Mouse (Mus musculus) midbrain, embryonic 12.5 days (tissue): ENCODE results near the gene Ythdf1. TPM values are rescaled to one million over a fixed set of nuclear protein-coding genes. Genes with fewer than 3 reads are reported as not detected.

ENCODE experiments used
- ATAC-seq: fragments of 200-750 bp; cut with Nextera tagmentation; 2 replicates; pipeline ENCODE4 v1.8.0; 2017; ENCODE audit warnings: low read depth, moderate TSS enrichment, moderate library complexity; ENCODE audit not compliant: low FRiP score
- H3K27ac ChIP-seq: fragments of 300-500 bp; sonication (generic); replicated peaks from 2 replicates; pipeline ENCODE4 v1.5.1; 2016; ENCODE audit warnings: mild to moderate bottlenecking
- H3K27me3 ChIP-seq: fragments of 300-500 bp; sonication (generic); 2 replicates; pipeline ENCODE4 v1.6.1; 2016; ENCODE audit warnings: mild to moderate bottlenecking
- H3K36me3 ChIP-seq: fragments of 300-500 bp; sonication (generic); 2 replicates; pipeline ENCODE4 v1.6.1; 2016
- H3K4me1 ChIP-seq: fragments of 300-500 bp; sonication (generic); 2 replicates; pipeline ENCODE4 v1.6.1; 2016
- H3K4me2 ChIP-seq: fragments of 300-500 bp; sonication (generic); replicated peaks from 2 replicates; pipeline ENCODE4 v1.6.1; 2016; ENCODE audit warnings: mild to moderate bottlenecking, moderate library complexity
- H3K4me3 ChIP-seq: fragments of 300-500 bp; sonication (generic); 2 replicates; pipeline ENCODE4 v1.5.1; 2016; ENCODE audit warnings: mild to moderate bottlenecking
- H3K9ac ChIP-seq: fragments of 300-500 bp; sonication (generic); replicated peaks from 2 replicates; pipeline ENCODE4 v1.6.1; 2016; ENCODE audit warnings: mild to moderate bottlenecking, moderate library complexity
- H3K9me3 ChIP-seq: fragments of 300-500 bp; sonication (generic); 2 replicates; pipeline ENCODE4 v1.6.1; 2016; ENCODE audit warnings: mild to moderate bottlenecking
- WGBS: fragments of 180-500 bp; shearing (Covaris S2); methylation state at CpG from one replicate; pipeline ENCODE4 v1.1.7; 2016; 5-methylcytosine and 5-hydroxymethylcytosine counted together
- polyA plus RNA-seq: library from polyadenylated mRNA; unstranded; fragments of >200 nt; fragmentation: Nextera tagmentation; extraction: Ambion mirVana; gene quantifications from 2 replicates; pipeline ENCODE4 v1.2.1, GENCODE M21; 2016

Gene Ythdf1
- polyA plus RNA-seq, 1 experiment from 2014 or later: 65.2 TPM

- Histone ChIP-seq H3K9ac (peak overlapping the region; percentile 99), H3K27ac (peak overlapping the region; percentile 100), H3K36me3 (peaks cover 8% of the 10 kb centered on the region; the same call in 1 of the 2 replicates), H3K4me2 (peak overlapping the region; percentile 83), H3K4me3 (peak overlapping the region; percentile 96), H3K4me1 (peaks cover 79% of the 10 kb centered on the region), H3K9me3 (no peaks in the 10 kb centered on the region), H3K27me3 (no peaks in the 10 kb centered on the region)
- ATAC-seq: no peak
- 5% methylated on average over 9 of the region's 9 CpGs for WGBS
Observed at GRCm38 (mm10) chr2:180891835-180892323, 28.9 kb downstream of the Ythdf1 start.

- H3K9me3 ChIP-seq: no peaks in the 10 kb centered on the region
- H3K27me3 ChIP-seq: no peaks in the 10 kb centered on the region
- H3K27ac ChIP-seq: peak overlapping the region; percentile 100
- peak overlapping the region; percentile 99 for H3K9ac ChIP-seq
- peaks cover 8% of the 10 kb centered on the region; the same call in 1 of the 2 replicates for H3K36me3 ChIP-seq
- H3K4me2 ChIP-seq: peak overlapping the region; percentile 83
- no peak for ATAC-seq
- WGBS: under 1% methylated on average over 37 of the region's 37 CpGs
- peak overlapping the region; percentile 96 for H3K4me3 ChIP-seq
- H3K4me1 ChIP-seq: peaks cover 79% of the 10 kb centered on the region
Observed at GRCm38 (mm10) chr2:180891075-180891834, 29.5 kb downstream of the Ythdf1 start.

- WGBS: 1% methylated on average over 27 of the region's 29 CpGs
- Histone ChIP-seq H3K27ac (peak overlapping the region; percentile 100), H3K4me2 (peak overlapping the region; percentile 83), H3K9me3 (no peaks in the 10 kb centered on the region), H3K27me3 (no peaks in the 10 kb centered on the region), H3K9ac (peak overlapping the region; percentile 99), H3K4me1 (peaks cover 79% of the 10 kb centered on the region), H3K4me3 (peak overlapping the region; percentile 96), H3K36me3 (peaks cover 3% of the 10 kb centered on the region; the same call in 1 of the 2 replicates)
- ATAC-seq: 0 out of 2 replicates have a peak, but pooled peaks have one; percentile 1
Observed at GRCm38 (mm10) chr2:180890422-180891074, 30.2 kb downstream of the Ythdf1 start.

- Histone ChIP-seq H3K27ac (peak overlapping the region; percentile 100), H3K4me1 (peaks cover 74% of the 10 kb centered on the region), H3K36me3 (0 out of 2 replicates have a peak, but pooled peaks cover 4% of the 10 kb centered on the region), H3K4me2 (peak overlapping the region; percentile 83), H3K27me3 (no peaks in the 10 kb centered on the region), H3K9me3 (no peaks in the 10 kb centered on the region), H3K9ac (peak overlapping the region; percentile 81), H3K4me3 (peak overlapping the region; percentile 96)
- 2% methylated on average over 4 of the region's 4 CpGs for WGBS
- ATAC-seq: peak; percentile 0
Observed at GRCm38 (mm10) chr2:180889921-180890280, 30.8 kb downstream of the Ythdf1 start.

- peak overlapping the region; percentile 81 for H3K9ac ChIP-seq
- peak overlapping the region; percentile 96 for H3K4me3 ChIP-seq
- ATAC-seq: peak; percentile 20
- 0 out of 2 replicates have a peak, but pooled peaks cover 9% of the 10 kb centered on the region for H3K36me3 ChIP-seq
- peaks cover 72% of the 10 kb centered on the region for H3K4me1 ChIP-seq
- no peaks in the 10 kb centered on the region for H3K9me3 ChIP-seq
- H3K27ac ChIP-seq: peak overlapping the region; percentile 100
- H3K27me3 ChIP-seq: no peaks in the 10 kb centered on the region
- under 1% methylated on average over 19 of the region's 19 CpGs for WGBS
- H3K4me2 ChIP-seq: peak overlapping the region; percentile 83
Observed at GRCm38 (mm10) chr2:180889271-180889920, 31.4 kb downstream of the Ythdf1 start.

GRCm38 (mm10) chr2:180885270-180885669, 35.5 kb downstream of the Ythdf1 start:
- H3K36me3 ChIP-seq: peaks cover 26% of the 10 kb centered on the region
- H3K4me1 ChIP-seq: peaks cover 57% of the 10 kb centered on the region
- no peak overlapping the region; the same call in 1 of the 2 replicates for H3K9ac ChIP-seq
- 0 out of 2 replicates have a peak overlapping the region, but pooled peaks have one; percentile 8 for H3K27ac ChIP-seq
- ATAC-seq: no peak
- WGBS: 81% methylated on average over 5 of the region's 5 CpGs
- H3K27me3 ChIP-seq: no peaks in the 10 kb centered on the region
- H3K9me3 ChIP-seq: no peaks in the 10 kb centered on the region
- no peak overlapping the region for H3K4me3 ChIP-seq
- peak overlapping the region; percentile 18; the same call in 1 of the 2 replicates for H3K4me2 ChIP-seq

- Histone ChIP-seq H3K4me2 (no peak overlapping the region), H3K9ac (no peak overlapping the region), H3K9me3 (no peaks in the 10 kb centered on the region), H3K27me3 (no peaks in the 10 kb centered on the region), H3K4me3 (no peak overlapping the region), H3K36me3 (peaks cover 42% of the 10 kb centered on the region), H3K4me1 (peaks cover 37% of the 10 kb centered on the region), H3K27ac (no peak overlapping the region)
- 77% methylated on average over 9 of the region's 9 CpGs for WGBS
- ATAC-seq: no peak
Observed at GRCm38 (mm10) chr2:180881281-180881680, 39.5 kb downstream of the Ythdf1 start.

GRCm38 (mm10) chr2:180879365-180880067, 41.2 kb downstream of the Ythdf1 start:
- no peak overlapping the region for H3K4me3 ChIP-seq
- peaks cover 34% of the 10 kb centered on the region for H3K36me3 ChIP-seq
- ATAC-seq: peak; percentile 90

GRCm38 (mm10) chr2:180870006-180870405, 50.7 kb downstream of the Ythdf1 start:
- Histone ChIP-seq H3K4me3 (no peak overlapping the region), H3K4me1 (no peaks in the 10 kb centered on the region), H3K9me3 (no peaks in the 10 kb centered on the region), H3K36me3 (peaks cover 19% of the 10 kb centered on the region), H3K4me2 (no peak overlapping the region), H3K9ac (no peak overlapping the region), H3K27ac (no peak overlapping the region), H3K27me3 (no peaks in the 10 kb centered on the region)
- no peak for ATAC-seq
- WGBS: 67% methylated on average over 3 of the region's 3 CpGs

More at GRCm38 (mm10) chr2:180879365-180880067, 41.2 kb downstream of the Ythdf1 start:
- H3K27me3 ChIP-seq: no peaks in the 10 kb centered on the region
- no peaks in the 10 kb centered on the region for H3K9me3 ChIP-seq
- H3K4me1 ChIP-seq: peaks cover 29% of the 10 kb centered on the region
- 26% methylated on average over 7 of the region's 7 CpGs for WGBS
- no peak overlapping the region for H3K9ac ChIP-seq
- peak overlapping the region; percentile 72 for H3K27ac ChIP-seq
- H3K4me2 ChIP-seq: peak overlapping the region; percentile 20; the same call in 1 of the 2 replicates

GRCm38 (mm10) chr2:180861561-180861960, 59.2 kb downstream of the Ythdf1 start:
- Histone ChIP-seq H3K4me3 (no peak overlapping the region), H3K27ac (0 out of 2 replicates have a peak overlapping the region, but pooled peaks have one; percentile 11), H3K4me1 (peaks cover 19% of the 10 kb centered on the region; the same call in 1 of the 2 replicates), H3K27me3 (peaks cover 6% of the 10 kb centered on the region; the same call in 1 of the 2 replicates), H3K36me3 (no peaks in the 10 kb centered on the region), H3K9ac (no peak overlapping the region), H3K4me2 (no peak overlapping the region), H3K9me3 (no peaks in the 10 kb centered on the region)
- peak; percentile 44; the same call in 1 of the 2 replicates for ATAC-seq
- 61% methylated on average over 12 of the region's 12 CpGs for WGBS

GRCm38 (mm10) chr2:180857121-180857520, 63.6 kb downstream of the Ythdf1 start:
- ATAC-seq: no peak

More at GRCm38 (mm10) chr2:180857121-180857520, 63.6 kb downstream of the Ythdf1 start:
- Histone ChIP-seq H3K9ac (no peak overlapping the region; the same call in 1 of the 2 replicates), H3K4me1 (peaks cover 41% of the 10 kb centered on the region), H3K9me3 (no peaks in the 10 kb centered on the region), H3K27ac (no peak overlapping the region), H3K27me3 (peaks cover 6% of the 10 kb centered on the region; the same call in 1 of the 2 replicates), H3K4me2 (no peak overlapping the region), H3K36me3 (no peaks in the 10 kb centered on the region), H3K4me3 (no peak overlapping the region)
- 53% methylated on average over 8 of the region's 8 CpGs for WGBS
